8 mouse cellular contexts compared by ENCODE assay signal in the genomic region with DNA sequence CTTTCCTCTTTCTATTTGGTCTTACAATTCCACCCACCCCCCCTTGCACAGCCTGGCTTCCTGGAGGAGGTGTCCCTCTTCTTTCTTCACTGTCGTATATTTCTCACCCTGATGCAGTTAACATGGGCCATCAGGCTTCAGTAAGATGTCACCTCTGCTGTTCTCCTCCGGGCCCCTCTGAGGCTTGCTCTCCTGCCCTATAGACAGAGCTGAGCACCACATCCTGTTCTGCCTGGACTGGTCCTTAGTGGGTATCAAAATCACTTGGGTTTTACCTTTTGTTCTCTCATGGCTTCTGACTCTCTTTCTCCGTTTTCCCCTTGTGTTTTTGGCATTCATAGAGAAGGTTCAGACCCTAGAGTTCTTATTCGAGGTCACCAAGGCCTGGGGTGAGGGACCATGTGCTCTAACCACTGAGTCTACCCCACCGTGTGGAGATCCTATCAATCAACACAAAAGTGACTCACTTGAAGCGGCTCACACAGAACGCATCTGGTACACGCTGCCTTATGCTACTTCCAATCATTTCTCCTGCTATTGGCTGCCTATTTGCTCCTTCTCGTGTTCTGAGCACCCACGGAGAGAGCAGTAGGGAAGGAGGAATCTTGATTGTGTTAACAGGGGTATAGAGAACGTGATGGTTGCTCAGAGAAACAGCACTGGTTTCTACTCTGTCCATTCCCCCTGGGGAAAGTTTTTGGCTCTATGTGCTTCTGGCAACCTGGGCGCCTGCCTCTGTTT.
DNase-seq lines count a peak whose midpoint lies in the region; ATAC-seq and TF ChIP-seq lines count a peak whose summit lies in the region.

No protein-coding gene starts in this region.

- 62% methylated on average over 12 of the region's 12 CpGs for WGBS in limb, embryonic 14.5 days

- H3K9ac ChIP-seq in limb, embryonic 14.5 days (ENCODE audit: low read depth, low read length, severe bottlenecking) = peak overlapping the region; percentile 32; the same call in 1 of the 2 replicates

- H3K4me3 ChIP-seq in limb, embryonic 14.5 days (replicated peaks; ENCODE audit: low read length) = peak overlapping the region; percentile 21; the same call in 1 of the 2 replicates

- H3K9me3 ChIP-seq in limb, embryonic 14.5 days (ENCODE audit: control insufficient read depth, low read length) = no peaks in the 10 kb centered on the region

- no peak for TF ChIP-seq POLR2A in limb, embryonic 14.5 days (IDR thresholded peaks at IDR 0.05; ENCODE audit: borderline replicate concordance, extremely low read depth, insufficient read depth, insufficient read length)

- ATAC-seq in limb, embryonic 14.5 days (ENCODE audit: low FRiP score, low read depth) = no peak

- no peaks in the 10 kb centered on the region; the same call in 1 of the 2 replicates for H3K27me3 ChIP-seq in limb, embryonic 14.5 days (ENCODE audit: control insufficient read depth, insufficient read depth, low read length)

- peak; percentile 87 for DNase-seq in heart, adult 11 months
- DNase-seq in heart, postnatal 36 days = no peak
- peak; percentile 30 for DNase-seq in thymus, postnatal 0 days (ENCODE audit: low spot score)
- DNase-seq in thymus, postnatal 14 days = no peak
- no peak for DNase-seq in limb, embryonic 14.5 days (ENCODE audit: low spot score)
- no peak for DNase-seq in left cerebral cortex, postnatal 10 days (ENCODE audit: extremely low spot score in 1 of 2, low spot score in 2 of 2)
- DNase-seq in cerebellum, adult 8-10 months = no peak
- no peak for DNase-seq in cerebellum, postnatal 36 days

- no peak overlapping the region for H3K27ac ChIP-seq in limb, embryonic 14.5 days (replicated peaks; ENCODE audit: low read depth, low read length)

- H3K36me3 ChIP-seq in limb, embryonic 14.5 days (ENCODE audit: control insufficient read depth, insufficient read depth, low read length) = no peaks in the 10 kb centered on the region

- peaks cover 51% of the 10 kb centered on the region for H3K4me1 ChIP-seq in limb, embryonic 14.5 days (ENCODE audit: control insufficient read depth, insufficient read depth, low read length)

- intact Hi-C loops in heart, postnatal 36 days (cut with DNase I) = no loop called here
- intact Hi-C loops in left cerebral cortex, postnatal 10 days (cut with DNase I) = no loop called here

- peak overlapping the region; percentile 42 for H3K4me2 ChIP-seq in limb, embryonic 14.5 days (replicated peaks; ENCODE audit: low read depth, low read length, severe bottlenecking)

Comparison
In these comparisons a context has a peak if more than half of its experiments do, and no peak if none do; other contexts are left out.
1. DNase-seq: peak in heart, adult 11 months (single experiment) and thymus, postnatal 0 days (single experiment); none in heart, postnatal 36 days (0 of 2), thymus, postnatal 14 days (single experiment), limb, embryonic 14.5 days (single experiment), left cerebral cortex, postnatal 10 days (0 of 2), cerebellum, adult 8-10 months (single experiment) and cerebellum, postnatal 36 days (0 of 2).